Mouse (Mus musculus) G1E (cell line): ENCODE results near the gene Apod. TPM values are rescaled to one million over a fixed set of nuclear protein-coding genes. Genes with fewer than 3 reads are reported as not detected.

ENCODE experiments used
- ATAC-seq: 2 replicates; pipeline ENCODE4 v1.8.0; 2016; ENCODE audit warnings: mild to moderate bottlenecking; ENCODE audit not compliant: insufficient number of reproducible peaks, poor library complexity, low FRiP score, severe bottlenecking; ENCODE audit errors: extremely low read depth
- DNase-seq: peaks from one replicate; pipeline ENCODE4 v3.0.0; 2012; ENCODE audit warnings: low spot score
- H3K27me3 ChIP-seq: 2 replicates; pipeline ENCODE4 v1.6.1; 2012; ENCODE audit warnings: mild to moderate bottlenecking, low read length, inconsistent platforms; ENCODE audit not compliant: insufficient read depth
- H3K36me3 ChIP-seq: replicated peaks from 2 replicates; pipeline ENCODE3; 2012; ENCODE audit warnings: mild to moderate bottlenecking, inconsistent platforms
- H3K4me1 ChIP-seq: 2 replicates; pipeline ENCODE4 v1.6.1; 2012; ENCODE audit warnings: low read depth, low read length, inconsistent platforms, mixed read lengths; ENCODE audit not compliant: insufficient read depth
- H3K4me3 ChIP-seq: 2 replicates; pipeline ENCODE4 v1.5.1; 2012; ENCODE audit warnings: low read depth, mild to moderate bottlenecking, inconsistent platforms, low read length, moderate library complexity, mixed read lengths
- H3K9me3 ChIP-seq: replicated peaks from 2 replicates; pipeline ENCODE4 v1.6.1; 2012; ENCODE audit warnings: inconsistent platforms
- CTCF ChIP-seq: IDR thresholded peaks from 2 replicates; pipeline ENCODE4 v1.5.1; 2012; ENCODE audit warnings: low read depth, low read length, inconsistent platforms, mixed read lengths
- GATA1 ChIP-seq: IDR thresholded peaks from 2 replicates; pipeline ENCODE4 v1.6.1; 2012; ENCODE audit warnings: borderline replicate concordance, low read length, inconsistent platforms, mixed read lengths
- GATA2 ChIP-seq: IDR thresholded peaks from 2 replicates; pipeline ENCODE4 v1.6.1; 2012; ENCODE audit warnings: low read depth, low read length, inconsistent platforms, borderline replicate concordance
- POLR2AphosphoS5 ChIP-seq: IDR thresholded peaks from 2 replicates; pipeline ENCODE4 v1.6.1; 2012; ENCODE audit warnings: low read depth, low read length, inconsistent platforms; ENCODE audit not compliant: insufficient replicate concordance
- TAL1 ChIP-seq: conservative IDR thresholded peaks from 2 replicates; pipeline ENCODE4 v1.6.1; 2012; ENCODE audit warnings: low read depth, low read length, inconsistent platforms, mixed read lengths
- polyA plus RNA-seq: library from polyadenylated mRNA; stranded (reverse); fragments of >175 nt; gene quantifications from 2 replicates; pipeline ENCODE4 v1.2.3, GENCODE M21; 2012
- total RNA-seq, 2 experiments: library from RNA; stranded (forward) in 1 of 2; stranded (reverse) in 1 of 2; fragments of 200-1000 nt in 1 of 2; fragments of >200 nt in 1 of 2; fragmentation: Nextera tagmentation in 1 of 2; gene quantifications; 2 replicates each; pipeline ENCODE4 v1.2.3; 2014 to 2017

The Apod gene
- total and polyA plus RNA-seq, 3 experiments: not detected

DNA sequence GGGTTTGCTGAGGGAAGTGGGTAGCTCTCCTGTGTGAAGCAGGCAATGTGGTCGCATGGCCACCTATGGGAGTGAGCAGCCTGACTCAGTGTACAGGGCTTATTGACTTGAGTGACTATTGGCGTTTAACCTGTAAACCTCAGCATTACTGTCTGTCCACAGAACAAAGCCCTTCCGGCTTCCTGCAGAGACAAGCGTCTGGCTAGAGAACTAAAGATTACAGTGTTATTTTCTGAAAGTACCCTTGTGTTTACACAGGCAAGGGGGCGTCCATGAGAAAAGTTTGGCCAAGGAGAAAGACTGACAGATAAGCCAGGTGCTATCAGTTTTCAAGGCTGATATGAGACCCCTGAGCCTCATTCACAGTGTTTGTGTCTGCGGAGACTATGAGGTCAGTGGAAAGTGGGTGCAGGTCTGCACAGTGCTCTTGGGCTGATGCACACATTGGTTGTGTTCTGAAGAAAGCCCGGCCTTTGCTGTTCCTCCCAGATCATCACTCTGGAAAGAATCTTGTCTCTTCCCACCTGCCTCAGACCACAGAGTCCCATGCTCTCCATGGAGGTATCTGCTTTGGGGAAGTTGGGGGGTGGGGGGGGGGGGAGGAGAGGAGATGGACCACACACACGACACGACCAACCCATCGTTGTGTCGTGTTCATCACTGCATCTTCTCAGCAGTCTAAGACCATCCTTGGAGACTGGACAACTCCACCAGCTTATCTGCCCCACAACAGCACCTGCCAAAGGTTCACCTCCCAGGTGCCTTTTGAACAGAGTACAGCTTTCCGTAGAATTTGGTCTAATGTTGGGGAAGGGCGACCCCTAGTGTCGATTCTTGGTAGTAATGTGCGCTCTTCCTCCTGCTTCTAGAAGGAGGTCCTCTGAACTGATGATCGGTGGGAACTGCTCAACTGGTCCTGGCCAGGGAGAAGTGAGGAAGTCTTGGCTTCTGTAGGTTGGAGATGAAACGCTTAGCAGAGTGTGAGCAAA lies 40.0 kb upstream of the Apod start:
- ATAC-seq (peak; percentile 22; the same call in 1 of the 2 replicates), DNase-seq (peak; percentile 30)
- TF ChIP-seq GATA2: no peak
- TF ChIP-seq CTCF: peak; percentile 79
- no peak for TF ChIP-seq POLR2AphosphoS5
- no peaks in the 10 kb centered on the region for H3K4me1 ChIP-seq
- no peaks in the 10 kb centered on the region for H3K9me3 ChIP-seq
- peaks cover 11% of the 10 kb centered on the region for H3K27me3 ChIP-seq
- no peak overlapping the region for H3K4me3 ChIP-seq
- H3K36me3 ChIP-seq: no peaks in the 10 kb centered on the region

- no peaks in the 10 kb centered on the region for H3K4me1 ChIP-seq
- no peak for ATAC-seq
- H3K9me3 ChIP-seq: no peaks in the 10 kb centered on the region
- DNase-seq: no peak
- no peak overlapping the region for H3K4me3 ChIP-seq
- H3K27me3 ChIP-seq: peaks cover 7% of the 10 kb centered on the region
- no peak for TF ChIP-seq POLR2AphosphoS5
- no peak for TF ChIP-seq GATA2
- no peak for TF ChIP-seq TAL1
- no peak for TF ChIP-seq CTCF
- no peak for TF ChIP-seq GATA1
- no peaks in the 10 kb centered on the region for H3K36me3 ChIP-seq
Measured at GRCm38 (mm10) chr16:31352996-31353395, 38.4 kb upstream of the Apod start.

- H3K27me3 ChIP-seq: peaks cover 12% of the 10 kb centered on the region
- no peaks in the 10 kb centered on the region for H3K9me3 ChIP-seq
- no peaks in the 10 kb centered on the region for H3K4me1 ChIP-seq
- no peak for TF ChIP-seq POLR2AphosphoS5
- no peak for TF ChIP-seq TAL1
- no peak for TF ChIP-seq GATA1
- TF ChIP-seq CTCF: no peak
- no peak for TF ChIP-seq GATA2
- ATAC-seq (no peak), DNase-seq (no peak)
- no peaks in the 10 kb centered on the region for H3K36me3 ChIP-seq
- no peak overlapping the region for H3K4me3 ChIP-seq
Measured at GRCm38 (mm10) chr16:31347581-31347980, 33.0 kb upstream of the Apod start.

DNA sequence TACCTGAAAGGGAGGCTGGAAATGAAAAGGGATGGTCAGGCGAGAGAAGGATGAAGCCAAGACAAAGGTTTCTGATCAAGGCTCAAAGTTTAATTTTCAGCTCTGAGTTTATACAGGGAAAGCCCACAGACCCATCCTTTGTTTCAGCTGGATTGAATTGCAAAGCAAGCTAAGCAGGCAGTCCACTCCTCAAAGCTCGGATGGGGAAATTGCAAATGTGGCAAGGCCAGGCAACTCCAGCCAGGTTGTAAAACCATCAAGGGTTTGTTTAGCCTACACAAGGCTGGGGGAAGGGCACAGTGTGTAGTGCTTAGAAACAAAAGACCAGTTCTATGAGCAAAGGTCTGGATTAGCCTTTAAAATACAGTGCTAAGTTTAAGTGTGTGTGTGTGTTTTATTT lies 28.4 kb upstream of the Apod start:
- no peak overlapping the region for H3K4me3 ChIP-seq
- no peaks in the 10 kb centered on the region for H3K9me3 ChIP-seq
- TF ChIP-seq GATA1: no peak
- no peak for TF ChIP-seq POLR2AphosphoS5
- TF ChIP-seq CTCF: no peak
- TF ChIP-seq GATA2: no peak
- no peak for TF ChIP-seq TAL1
- no peak for ATAC-seq
- no peak for DNase-seq
- H3K4me1 ChIP-seq: no peaks in the 10 kb centered on the region
- H3K27me3 ChIP-seq: peaks cover 24% of the 10 kb centered on the region
- H3K36me3 ChIP-seq: no peaks in the 10 kb centered on the region

DNA sequence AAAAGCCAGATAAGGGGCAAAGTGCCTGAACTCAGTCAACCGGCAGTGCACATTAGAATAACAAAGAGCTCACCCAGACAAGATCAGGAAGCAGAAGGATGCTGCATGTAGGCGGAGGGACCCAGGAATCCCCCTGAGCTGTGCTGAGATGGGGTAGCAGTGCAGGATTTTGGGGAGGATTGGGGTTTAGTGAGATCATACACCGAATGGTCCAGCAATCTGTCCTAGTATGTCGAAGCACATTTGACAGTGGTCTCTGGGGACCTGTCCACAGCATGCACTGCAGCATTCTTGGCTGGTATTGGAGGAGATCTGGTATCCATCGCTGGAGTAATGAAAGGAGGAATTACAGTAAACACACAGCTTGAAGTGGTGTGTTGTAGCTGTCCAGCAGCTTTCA lies 27.9 kb upstream of the Apod start:
- no peak for DNase-seq
- TF ChIP-seq GATA2: no peak
- TF ChIP-seq TAL1: no peak
- no peak for TF ChIP-seq POLR2AphosphoS5
- TF ChIP-seq CTCF: no peak
- no peak for TF ChIP-seq GATA1
- no peak for ATAC-seq
- H3K9me3 ChIP-seq: no peaks in the 10 kb centered on the region
- no peak overlapping the region for H3K4me3 ChIP-seq
- peaks cover 22% of the 10 kb centered on the region for H3K27me3 ChIP-seq
- H3K36me3 ChIP-seq: no peaks in the 10 kb centered on the region
- no peaks in the 10 kb centered on the region for H3K4me1 ChIP-seq

DNA sequence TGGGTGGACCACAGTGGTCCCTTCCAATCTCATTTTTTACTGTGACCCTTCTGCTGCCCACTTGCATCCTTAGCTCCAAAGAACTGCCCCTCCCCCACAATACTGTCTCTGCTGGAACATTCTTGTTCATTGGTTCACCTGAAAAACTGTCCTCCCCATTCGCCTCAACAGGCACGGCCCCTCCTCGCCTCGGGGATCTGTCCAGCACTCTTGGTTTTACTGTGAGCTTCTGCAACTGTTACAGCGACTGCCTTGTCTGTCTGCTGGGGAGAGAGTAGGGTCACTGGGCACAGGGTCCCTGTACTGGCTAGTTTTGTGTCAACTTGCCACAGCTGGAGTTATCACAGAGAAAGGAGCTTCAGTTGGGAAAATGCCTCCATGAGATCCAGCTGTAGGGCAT lies 24.7 kb upstream of the Apod start:
- TF ChIP-seq POLR2AphosphoS5 (no peak), GATA1 (no peak), TAL1 (no peak), GATA2 (no peak)
- DNase-seq: no peak

More for the DNA sequence above, 24.7 kb upstream of the Apod start:
- H3K36me3 ChIP-seq: no peaks in the 10 kb centered on the region
- H3K27me3 ChIP-seq: peaks cover 20% of the 10 kb centered on the region
- H3K4me1 ChIP-seq: no peaks in the 10 kb centered on the region
- no peak for ATAC-seq
- no peaks in the 10 kb centered on the region for H3K9me3 ChIP-seq
- H3K4me3 ChIP-seq: no peak overlapping the region
